Mouse (Mus musculus): ENCODE results near the gene Prkcb. TPM values are rescaled to one million over a fixed set of nuclear protein-coding genes. Genes with fewer than 3 reads are reported as not detected.
A peak's percentile ranks its signal among the peaks of the same experiment; 100 is the strongest.

Gene Prkcb
- polyA plus RNA-seq, 1 experiment from 2014 or later = 24.5 TPM

- H3K4me3 ChIP-seq = no peak overlapping the region
- H3K27ac ChIP-seq = no peak overlapping the region
- no peaks in the 10 kb centered on the region for H3K36me3 ChIP-seq
- H3K4me2 ChIP-seq (replicated peaks) = no peak overlapping the region
- no peak for ATAC-seq (ENCODE audit: low FRiP score, low read depth)
- no peaks in the 10 kb centered on the region for H3K9me3 ChIP-seq
- no peaks in the 10 kb centered on the region; the same call in 1 of the 2 replicates for H3K27me3 ChIP-seq (replicated peaks)
- 56% methylated on average over 10 of the region's 10 CpGs for WGBS
- H3K4me1 ChIP-seq = no peaks in the 10 kb centered on the region
- no peak overlapping the region for H3K9ac ChIP-seq
Observed at GRCm38 (mm10) chr7:122381560-122381959, 93.0 kb downstream of the Prkcb start.

GRCm38 (mm10) chr7:122383260-122383659 is 94.7 kb downstream of the Prkcb start:
- H3K27me3 ChIP-seq (replicated peaks) = no peaks in the 10 kb centered on the region
- no peak for ATAC-seq (ENCODE audit: low FRiP score, low read depth)
- no peak overlapping the region for H3K9ac ChIP-seq
- H3K27ac ChIP-seq = no peak overlapping the region
- H3K4me3 ChIP-seq = no peak overlapping the region
- no peak overlapping the region for H3K4me2 ChIP-seq (replicated peaks)
- no peaks in the 10 kb centered on the region for H3K36me3 ChIP-seq
- no peaks in the 10 kb centered on the region; the same call in 1 of the 2 replicates for H3K4me1 ChIP-seq
- WGBS = 59% methylated on average over 2 of the region's 2 CpGs
- no peaks in the 10 kb centered on the region for H3K9me3 ChIP-seq

GRCm38 (mm10) chr7:122384891-122385290 is 96.3 kb downstream of the Prkcb start:
- no peak for ATAC-seq (ENCODE audit: low FRiP score, low read depth)
- WGBS = 84% methylated on average over 8 of the region's 8 CpGs

GRCm38 (mm10) chr7:122386567-122386966 is 98.0 kb downstream of the Prkcb start:
- Histone ChIP-seq H3K9me3 (no peaks in the 10 kb centered on the region), H3K4me3 (no peak overlapping the region), H3K36me3 (no peaks in the 10 kb centered on the region), H3K9ac (no peak overlapping the region), H3K4me1 (peaks cover 6% of the 10 kb centered on the region), H3K27me3 (replicated peaks) (no peaks in the 10 kb centered on the region), H3K27ac (no peak overlapping the region), H3K4me2 (replicated peaks) (no peak overlapping the region)
- 93% methylated on average over 1 of the region's 1 CpGs for WGBS
- ATAC-seq (ENCODE audit: low FRiP score, low read depth) = no peak

More at GRCm38 (mm10) chr7:122384891-122385290, 96.3 kb downstream of the Prkcb start:
- H3K4me3 ChIP-seq = no peak overlapping the region
- no peak overlapping the region for H3K27ac ChIP-seq
- no peaks in the 10 kb centered on the region for H3K36me3 ChIP-seq
- no peaks in the 10 kb centered on the region for H3K27me3 ChIP-seq (replicated peaks)
- H3K9me3 ChIP-seq = no peaks in the 10 kb centered on the region
- no peak overlapping the region for H3K9ac ChIP-seq
- H3K4me1 ChIP-seq = peaks cover 5% of the 10 kb centered on the region
- H3K4me2 ChIP-seq (replicated peaks) = no peak overlapping the region

GRCm38 (mm10) chr7:122387896-122388295 is 99.3 kb downstream of the Prkcb start:
- Histone ChIP-seq H3K4me1 (peaks cover 6% of the 10 kb centered on the region), H3K4me3 (no peak overlapping the region), H3K27ac (no peak overlapping the region), H3K9me3 (no peaks in the 10 kb centered on the region), H3K27me3 (replicated peaks) (no peaks in the 10 kb centered on the region), H3K4me2 (replicated peaks) (no peak overlapping the region), H3K36me3 (no peaks in the 10 kb centered on the region), H3K9ac (no peak overlapping the region)
- 75% methylated on average over 4 of the region's 4 CpGs for WGBS
- ATAC-seq (ENCODE audit: low FRiP score, low read depth) = no peak

- Histone ChIP-seq H3K27me3 (replicated peaks) (no peaks in the 10 kb centered on the region), H3K9ac (no peak overlapping the region), H3K36me3 (no peaks in the 10 kb centered on the region), H3K27ac (no peak overlapping the region), H3K9me3 (no peaks in the 10 kb centered on the region), H3K4me2 (replicated peaks) (no peak overlapping the region), H3K4me3 (no peak overlapping the region), H3K4me1 (peaks cover 6% of the 10 kb centered on the region)
- ATAC-seq (ENCODE audit: low FRiP score, low read depth) = no peak
- 79% methylated on average over 5 of the region's 5 CpGs for WGBS
Observed at GRCm38 (mm10) chr7:122388858-122389257, 100.3 kb downstream of the Prkcb start.

- H3K4me3 ChIP-seq = no peak overlapping the region
- H3K27ac ChIP-seq = no peak overlapping the region
- no peaks in the 10 kb centered on the region for H3K27me3 ChIP-seq (replicated peaks)
- no peak overlapping the region for H3K9ac ChIP-seq
- H3K4me2 ChIP-seq (replicated peaks) = no peak overlapping the region
- H3K36me3 ChIP-seq = no peaks in the 10 kb centered on the region
- peaks cover 6% of the 10 kb centered on the region for H3K4me1 ChIP-seq
- H3K9me3 ChIP-seq = no peaks in the 10 kb centered on the region
- WGBS = 29% methylated on average over 6 of the region's 6 CpGs
- peak; percentile 34; the same call in 1 of the 2 replicates for ATAC-seq (ENCODE audit: low FRiP score, low read depth)
Observed at GRCm38 (mm10) chr7:122389633-122390032, 101.1 kb downstream of the Prkcb start.

GRCm38 (mm10) chr7:122390200-122390599 is 101.6 kb downstream of the Prkcb start:
- H3K4me2 ChIP-seq (replicated peaks) = no peak overlapping the region
- no peaks in the 10 kb centered on the region for H3K36me3 ChIP-seq
- no peak overlapping the region for H3K27ac ChIP-seq
- WGBS = 46% methylated on average over 5 of the region's 5 CpGs
- H3K27me3 ChIP-seq (replicated peaks) = no peaks in the 10 kb centered on the region
- no peak overlapping the region for H3K4me3 ChIP-seq
- no peaks in the 10 kb centered on the region for H3K9me3 ChIP-seq
- no peak for ATAC-seq (ENCODE audit: low FRiP score, low read depth)
- no peak overlapping the region for H3K9ac ChIP-seq
- peaks cover 6% of the 10 kb centered on the region for H3K4me1 ChIP-seq

- H3K4me3 ChIP-seq = no peak overlapping the region
- H3K27me3 ChIP-seq (replicated peaks) = no peaks in the 10 kb centered on the region
- H3K27ac ChIP-seq = no peak overlapping the region
- no peak for ATAC-seq (ENCODE audit: low FRiP score, low read depth)
- no peak overlapping the region for H3K9ac ChIP-seq
- 49% methylated on average over 4 of the region's 4 CpGs for WGBS
- H3K36me3 ChIP-seq = no peaks in the 10 kb centered on the region
- no peaks in the 10 kb centered on the region for H3K9me3 ChIP-seq
- peaks cover 6% of the 10 kb centered on the region for H3K4me1 ChIP-seq
- no peak overlapping the region for H3K4me2 ChIP-seq (replicated peaks)
Observed at GRCm38 (mm10) chr7:122390683-122391082, 102.1 kb downstream of the Prkcb start.

- H3K27ac ChIP-seq = no peak overlapping the region
- WGBS = 62% methylated on average over 3 of the region's 3 CpGs
- no peak for ATAC-seq (ENCODE audit: low FRiP score, low read depth)
Observed at GRCm38 (mm10) chr7:122391382-122391781, 102.8 kb downstream of the Prkcb start.

GRCm38 (mm10) chr7:122393964-122394363 is 105.4 kb downstream of the Prkcb start:
- H3K27ac ChIP-seq = no peak overlapping the region
- no peaks in the 10 kb centered on the region for H3K36me3 ChIP-seq
- H3K4me3 ChIP-seq = no peak overlapping the region
- no peaks in the 10 kb centered on the region for H3K9me3 ChIP-seq
- H3K4me1 ChIP-seq = peaks cover 6% of the 10 kb centered on the region
- H3K4me2 ChIP-seq (replicated peaks) = no peak overlapping the region
- 58% methylated on average over 5 of the region's 5 CpGs for WGBS
- ATAC-seq (ENCODE audit: low FRiP score, low read depth) = no peak
- H3K27me3 ChIP-seq (replicated peaks) = no peaks in the 10 kb centered on the region
- H3K9ac ChIP-seq = no peak overlapping the region

More at GRCm38 (mm10) chr7:122391382-122391781, 102.8 kb downstream of the Prkcb start:
- H3K4me2 ChIP-seq (replicated peaks) = no peak overlapping the region
- H3K36me3 ChIP-seq = no peaks in the 10 kb centered on the region
- no peaks in the 10 kb centered on the region for H3K27me3 ChIP-seq (replicated peaks)
- H3K4me3 ChIP-seq = no peak overlapping the region
- peaks cover 6% of the 10 kb centered on the region for H3K4me1 ChIP-seq
- no peaks in the 10 kb centered on the region for H3K9me3 ChIP-seq
- H3K9ac ChIP-seq = no peak overlapping the region

- Histone ChIP-seq H3K9me3 (no peaks in the 10 kb centered on the region), H3K4me3 (no peak overlapping the region), H3K9ac (no peak overlapping the region), H3K4me1 (no peaks in the 10 kb centered on the region), H3K27me3 (replicated peaks) (no peaks in the 10 kb centered on the region), H3K4me2 (replicated peaks) (no peak overlapping the region), H3K36me3 (no peaks in the 10 kb centered on the region), H3K27ac (no peak overlapping the region)
- 80% methylated on average over 7 of the region's 7 CpGs for WGBS
- no peak for ATAC-seq (ENCODE audit: low FRiP score, low read depth)
Observed at GRCm38 (mm10) chr7:122395159-122395975, 106.8 kb downstream of the Prkcb start.

GRCm38 (mm10) chr7:122395976-122396315 is 107.4 kb downstream of the Prkcb start:
- H3K9ac ChIP-seq = no peak overlapping the region

More at GRCm38 (mm10) chr7:122395976-122396315, 107.4 kb downstream of the Prkcb start:
- H3K4me3 ChIP-seq = no peak overlapping the region
- H3K27me3 ChIP-seq (replicated peaks) = no peaks in the 10 kb centered on the region
- no peaks in the 10 kb centered on the region for H3K36me3 ChIP-seq
- WGBS = 86% methylated on average over 5 of the region's 5 CpGs
- H3K27ac ChIP-seq = no peak overlapping the region
- H3K9me3 ChIP-seq = no peaks in the 10 kb centered on the region
- no peaks in the 10 kb centered on the region for H3K4me1 ChIP-seq
- ATAC-seq (ENCODE audit: low FRiP score, low read depth) = no peak
- no peak overlapping the region for H3K4me2 ChIP-seq (replicated peaks)

All from neural tube, embryonic 12.5 days (tissue).